In the genomic region with DNA sequence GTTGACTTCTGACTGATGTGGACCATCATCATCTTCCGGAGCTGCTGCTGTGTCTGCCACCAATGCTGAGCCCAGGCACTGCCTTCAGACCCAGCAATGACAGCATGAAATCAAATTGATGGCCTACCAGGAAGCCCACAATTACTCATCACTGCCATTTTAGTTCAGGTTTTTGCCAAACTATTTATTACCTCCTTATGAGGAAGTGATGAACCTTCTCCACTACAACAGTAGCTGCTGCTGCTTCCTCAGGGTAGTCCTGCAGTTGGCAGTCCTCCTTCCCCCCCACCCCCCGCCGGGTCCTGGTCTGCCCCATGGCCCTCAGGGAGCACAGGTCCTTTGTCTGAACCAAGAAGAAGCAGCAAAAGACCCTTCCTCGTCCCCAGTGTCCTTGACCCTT, we compare ENCODE assay signal across 41 mouse cellular contexts. TPM values are rescaled to one million over a fixed set of nuclear protein-coding genes. Genes with fewer than 3 reads are reported as not detected.
"Had no signal": no experiment of that assay in that cellular context is flagged by ENCODE, and none has a peak within 500 bp of the region (broad histone marks: within the 10 kb centered on the region; RNA-seq: fewer than 3 reads in every experiment).

No protein-coding gene starts in this region.

- H3K27ac ChIP-seq: gastrocnemius, adult 2 months; heart, adult 2 months; heart, embryonic 13.5 days; heart, embryonic 15.5 days; hindbrain, embryonic 13.5 days; hindbrain, embryonic 15.5 days; hindbrain, postnatal 0 days; kidney, embryonic 15.5 days; kidney, postnatal 0 days; left cerebral cortex, adult 2 months; limb, embryonic 10.5 days; limb, embryonic 12.5 days; liver, embryonic 13.5 days; liver, embryonic 15.5 days had no signal

- H3K4me1 ChIP-seq: heart, embryonic 13.5 days; heart, embryonic 15.5 days; hindbrain, embryonic 13.5 days; kidney, embryonic 15.5 days; liver, embryonic 13.5 days; liver, embryonic 15.5 days had no signal

- H3K4me3 ChIP-seq: gastrocnemius, adult 2 months; heart, adult 2 months; heart, embryonic 13.5 days; heart, embryonic 15.5 days; hindbrain, embryonic 13.5 days; hindbrain, embryonic 15.5 days; kidney, embryonic 15.5 days; left cerebral cortex, adult 2 months; limb, embryonic 10.5 days; limb, embryonic 12.5 days; liver, embryonic 13.5 days; liver, embryonic 15.5 days had no signal

- ATAC-seq: intestine, embryonic 16.5 days had no signal

- DNase-seq: gastrocnemius, adult 2 months; gastrocnemius, postnatal 10 days; gastrocnemius, postnatal 25 days; heart, adult 11 months; heart, adult 2 months; heart, postnatal 14 days; heart, postnatal 36 days; kidney, adult 11 months; kidney, adult 2 months; kidney, adult 9 months; kidney, postnatal 14 days; kidney, postnatal 36 days; liver; liver, embryonic 13.5 days had no signal

RNA-seq across cellular contexts. Expression of a gene that starts 26.8 kb away (rescaled TPM):
- total RNA-seq: gastrocnemius, adult 2 months; gastrocnemius, postnatal 10 days; gastrocnemius, postnatal 25 days; gastrocnemius, postnatal 4 days; heart, adult 2 months; heart, postnatal 14 days; heart, postnatal 36 days; hematopoietic stem cell, adult 5-6 weeks; hindbrain, postnatal 0 days; layer of hippocampus, adult 18-20 months; layer of hippocampus, adult 8-10 months; layer of hippocampus, postnatal 10 days; layer of hippocampus, postnatal 25 days; left cerebral cortex, adult 2 months; left cerebral cortex, postnatal 14 days; left cerebral cortex, postnatal 36 days had no signal
- polyA plus RNA-seq: heart, adult 2 months; heart, embryonic 11.5 days; heart, embryonic 13.5 days; heart, embryonic 15.5 days; heart, postnatal 0 days; hindbrain, embryonic 11.5 days; hindbrain, embryonic 13.5 days; hindbrain, embryonic 15.5 days; hindbrain, postnatal 0 days; intestine, embryonic 14.5 days; intestine, embryonic 16.5 days; kidney, adult 2 months; kidney, embryonic 15.5 days; kidney, postnatal 0 days; large intestine, adult 2 months; limb, embryonic 10.5 days; limb, embryonic 12.5 days; limb, embryonic 14.5 days; liver, embryonic 11.5 days; liver, embryonic 13.5 days; liver, embryonic 15.5 days had no signal

RNA-seq across cellular contexts. Expression of a gene that starts 57.0 kb away (rescaled TPM):
- total RNA-seq: gastrocnemius, adult 2 months; gastrocnemius, postnatal 10 days; gastrocnemius, postnatal 25 days; gastrocnemius, postnatal 4 days; heart, adult 2 months; heart, postnatal 14 days; heart, postnatal 36 days; hematopoietic stem cell, adult 5-6 weeks; hindbrain, postnatal 0 days; layer of hippocampus, adult 18-20 months; layer of hippocampus, adult 8-10 months; layer of hippocampus, postnatal 10 days; layer of hippocampus, postnatal 25 days; left cerebral cortex, adult 2 months; left cerebral cortex, postnatal 14 days; left cerebral cortex, postnatal 36 days had no signal
- polyA plus RNA-seq: heart, adult 2 months; heart, embryonic 11.5 days; heart, embryonic 13.5 days; heart, embryonic 15.5 days; heart, postnatal 0 days; hindbrain, embryonic 11.5 days; hindbrain, embryonic 13.5 days; hindbrain, embryonic 15.5 days; hindbrain, postnatal 0 days; intestine, embryonic 14.5 days; intestine, embryonic 16.5 days; kidney, adult 2 months; kidney, embryonic 15.5 days; kidney, postnatal 0 days; large intestine, adult 2 months; limb, embryonic 10.5 days; limb, embryonic 12.5 days; limb, embryonic 14.5 days; liver, embryonic 11.5 days; liver, embryonic 13.5 days; liver, embryonic 15.5 days had no signal
